Mouse (Mus musculus) neural tube, embryonic 11.5 days (tissue): Measurements from ENCODE around the gene Kcnk15. TPM values are rescaled to one million over a fixed set of nuclear protein-coding genes. Genes with fewer than 3 reads are reported as not detected.

Source experiments
- ATAC-seq: fragments of 200-750 bp; cut with Nextera tagmentation; 2 replicates; pipeline ENCODE4 v1.8.0; 2017; ENCODE audit warnings: moderate number of reproducible peaks, mild to moderate bottlenecking, moderate TSS enrichment, moderate library complexity; ENCODE audit not compliant: insufficient read depth, low FRiP score, low TSS enrichment
- DNase-seq: peaks from one replicate; pipeline ENCODE4 v3.0.0-alpha.2; 2015; ENCODE audit warnings: low spot score
- H3K27ac ChIP-seq: fragments of 300-500 bp; sonication (generic); 2 replicates; pipeline ENCODE4 v1.5.1; 2014; ENCODE audit warnings: low read depth, mild to moderate bottlenecking, low read length
- H3K27me3 ChIP-seq: fragments of 300-500 bp; sonication (generic); 2 replicates; pipeline ENCODE4 v1.6.1; 2014; ENCODE audit warnings: mild to moderate bottlenecking, low read length, mixed read lengths; ENCODE audit not compliant: control insufficient read depth, insufficient read depth
- H3K36me3 ChIP-seq: fragments of 300-500 bp; sonication (generic); 2 replicates; pipeline ENCODE4 v1.6.1; 2014; ENCODE audit warnings: mild to moderate bottlenecking, low read length, moderate library complexity, mixed read lengths; ENCODE audit not compliant: control insufficient read depth, insufficient read depth
- H3K4me1 ChIP-seq: fragments of 300-500 bp; sonication (generic); 2 replicates; pipeline ENCODE4 v1.6.1; 2014; ENCODE audit warnings: low read length, mixed read lengths; ENCODE audit not compliant: control insufficient read depth, insufficient read depth
- H3K4me2 ChIP-seq: fragments of 300-500 bp; sonication (generic); 2 replicates; pipeline ENCODE4 v1.6.1; 2014; ENCODE audit warnings: low read depth, mild to moderate bottlenecking, moderate library complexity
- H3K4me3 ChIP-seq: fragments of 300-500 bp; sonication (generic); 2 replicates; pipeline ENCODE4 v1.5.1; 2014; ENCODE audit warnings: low read depth, low read length
- H3K9ac ChIP-seq: fragments of 300-500 bp; sonication (generic); 2 replicates; pipeline ENCODE4 v1.6.1; 2014; ENCODE audit warnings: mild to moderate bottlenecking, low read length
- H3K9me3 ChIP-seq: fragments of 300-500 bp; sonication (generic); 2 replicates; pipeline ENCODE4 v1.6.1; 2016; ENCODE audit warnings: low read length; ENCODE audit not compliant: control insufficient read depth
- WGBS: fragments of 180-500 bp; shearing (Covaris S2); extraction: QIAGEN DNeasy Blood & Tissue Kit; methylation state at CpG from one replicate; pipeline ENCODE4 v1.1.7; 2014; 5-methylcytosine and 5-hydroxymethylcytosine counted together
- polyA plus RNA-seq: library from polyadenylated mRNA; unstranded; fragments of >200 nt; fragmentation: Nextera tagmentation; extraction: Ambion mirVana; gene quantifications from 2 replicates; pipeline ENCODE4 v1.2.1, GENCODE M21; 2014

Gene Kcnk15
- polyA plus RNA-seq, 1 experiment from 2014 or later = not detected

DNA sequence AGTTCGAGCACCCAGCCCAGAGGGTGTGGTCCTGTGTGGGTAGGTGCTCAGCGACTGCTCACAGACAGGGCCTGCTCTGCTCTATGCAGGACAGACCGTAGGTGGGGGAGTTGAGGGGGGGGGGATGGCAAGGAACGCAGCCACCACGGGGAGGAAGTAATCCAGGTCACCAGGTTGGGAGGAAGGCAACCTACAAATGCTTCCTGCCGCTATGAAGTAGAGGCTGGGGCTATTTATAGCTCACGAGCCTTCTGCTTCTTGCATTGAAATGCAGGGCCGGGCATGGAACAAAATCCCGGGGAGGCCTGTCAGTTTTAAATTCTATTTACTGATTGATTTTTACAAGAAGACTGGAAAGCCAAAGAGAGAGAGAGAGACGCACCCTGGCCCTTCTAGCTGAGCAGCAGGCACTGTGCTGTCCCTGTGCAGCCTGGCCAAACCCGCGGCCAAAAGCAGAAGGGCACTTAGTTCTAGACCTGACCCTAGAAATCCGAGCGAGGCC lies 46.5 kb downstream of the Kcnk15 start:
- Histone ChIP-seq H3K4me3 (no peak overlapping the region), H3K9me3 (no peaks in the 10 kb centered on the region), H3K9ac (no peak overlapping the region), H3K4me2 (no peak overlapping the region), H3K36me3 (no peaks in the 10 kb centered on the region), H3K27ac (no peak overlapping the region), H3K4me1 (no peaks in the 10 kb centered on the region), H3K27me3 (no peaks in the 10 kb centered on the region)
- ATAC-seq = no peak
- WGBS = 56% methylated on average over 14 of the region's 14 CpGs
- no peak for DNase-seq

GRCm38 (mm10) chr2:163901043-163901442 lies 47.6 kb downstream of the Kcnk15 start:
- no peak overlapping the region for H3K4me2 ChIP-seq
- H3K4me1 ChIP-seq = no peaks in the 10 kb centered on the region
- H3K27ac ChIP-seq = no peak overlapping the region
- no peak for ATAC-seq
- 94% methylated on average over 7 of the region's 7 CpGs for WGBS
- H3K27me3 ChIP-seq = no peaks in the 10 kb centered on the region
- no peak for DNase-seq
- H3K4me3 ChIP-seq = no peak overlapping the region
- no peaks in the 10 kb centered on the region for H3K9me3 ChIP-seq
- H3K9ac ChIP-seq = no peak overlapping the region
- no peaks in the 10 kb centered on the region for H3K36me3 ChIP-seq

GRCm38 (mm10) chr2:163902448-163902847 lies 49.0 kb downstream of the Kcnk15 start:
- 83% methylated on average over 4 of the region's 4 CpGs for WGBS
- ATAC-seq = no peak
- H3K9me3 ChIP-seq = no peaks in the 10 kb centered on the region

DNA sequence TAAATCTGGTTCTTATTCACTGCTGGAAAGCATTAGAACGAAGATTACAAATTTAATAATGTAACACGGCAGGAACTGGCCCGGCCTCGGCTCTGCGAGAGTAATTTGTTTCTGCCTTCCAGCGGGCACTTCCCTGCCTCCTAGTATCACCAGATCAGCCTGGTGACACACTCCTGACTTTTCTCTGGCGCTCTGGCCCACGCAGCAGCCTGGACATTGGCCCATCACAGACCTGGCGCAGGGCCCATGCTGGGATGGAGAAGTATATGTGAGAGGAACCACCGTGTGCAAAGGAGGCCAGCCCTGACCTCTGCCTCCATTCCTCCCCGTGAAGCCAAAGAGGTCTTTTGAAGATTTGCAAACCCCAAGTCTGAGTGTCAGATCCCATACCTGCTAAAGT lies 50.0 kb downstream of the Kcnk15 start:
- no peaks in the 10 kb centered on the region for H3K9me3 ChIP-seq
- DNase-seq (no peak), ATAC-seq (no peak)
- no peak overlapping the region for H3K27ac ChIP-seq
- no peaks in the 10 kb centered on the region for H3K4me1 ChIP-seq
- H3K4me3 ChIP-seq = no peak overlapping the region
- no peak overlapping the region for H3K9ac ChIP-seq
- no peaks in the 10 kb centered on the region for H3K36me3 ChIP-seq
- H3K27me3 ChIP-seq = no peaks in the 10 kb centered on the region
- no peak overlapping the region for H3K4me2 ChIP-seq
- 78% methylated on average over 11 of the region's 11 CpGs for WGBS

More at GRCm38 (mm10) chr2:163902448-163902847, 49.0 kb downstream of the Kcnk15 start:
- DNase-seq = no peak
- Histone ChIP-seq H3K9ac (no peak overlapping the region), H3K27ac (no peak overlapping the region), H3K36me3 (no peaks in the 10 kb centered on the region), H3K27me3 (no peaks in the 10 kb centered on the region), H3K4me1 (no peaks in the 10 kb centered on the region), H3K4me3 (no peak overlapping the region), H3K4me2 (no peak overlapping the region)

DNA sequence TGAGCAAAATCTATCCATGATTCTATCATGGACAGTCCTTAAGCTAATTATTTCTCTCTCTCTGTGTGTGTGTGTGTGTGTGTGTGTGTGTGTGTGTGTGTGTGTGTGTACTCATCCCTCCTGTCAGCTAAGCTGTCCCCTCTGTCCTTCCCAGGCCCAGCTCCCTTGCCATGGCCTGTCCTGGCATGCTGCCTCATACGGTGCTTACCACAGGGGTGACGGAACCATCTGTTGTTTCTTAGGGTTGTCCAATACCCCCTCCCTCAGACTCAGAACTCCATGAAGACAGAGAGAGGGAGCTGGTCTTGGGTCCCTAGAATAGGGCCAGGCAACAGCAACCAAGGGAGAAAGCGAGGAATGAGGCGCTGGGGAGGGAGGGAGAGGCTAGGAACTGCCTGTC lies 50.9 kb downstream of the Kcnk15 start:
- WGBS = 73% methylated on average over 4 of the region's 4 CpGs
- Histone ChIP-seq H3K4me1 (no peaks in the 10 kb centered on the region), H3K4me2 (no peak overlapping the region)

DNA sequence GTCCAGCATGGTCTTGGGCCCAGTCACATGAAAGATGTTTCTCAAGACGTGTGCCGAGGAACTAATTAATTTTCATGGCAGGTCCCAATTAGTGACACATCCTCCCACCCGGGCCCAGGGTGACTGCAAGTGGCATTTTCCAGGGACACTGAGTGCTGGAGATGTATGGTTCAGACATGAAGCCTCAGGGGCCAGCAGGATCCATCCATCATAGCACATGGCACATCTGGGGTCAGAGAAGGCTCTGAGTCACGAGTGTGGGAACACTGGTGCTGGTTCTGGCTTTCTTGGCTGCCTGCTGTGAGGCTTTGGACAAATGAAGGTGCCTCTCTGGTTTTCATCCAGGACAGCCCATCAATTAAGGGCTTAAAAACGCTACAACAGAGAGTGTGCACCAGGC lies 53.7 kb downstream of the Kcnk15 start:
- H3K9me3 ChIP-seq = no peaks in the 10 kb centered on the region
- no peaks in the 10 kb centered on the region for H3K4me1 ChIP-seq
- no peaks in the 10 kb centered on the region for H3K36me3 ChIP-seq
- ATAC-seq (no peak), DNase-seq (no peak)
- H3K27ac ChIP-seq = no peak overlapping the region
- no peak overlapping the region for H3K4me3 ChIP-seq
- WGBS = 65% methylated on average over 5 of the region's 5 CpGs
- no peaks in the 10 kb centered on the region for H3K27me3 ChIP-seq
- H3K9ac ChIP-seq = no peak overlapping the region
- no peak overlapping the region for H3K4me2 ChIP-seq

More for the DNA sequence above, 50.9 kb downstream of the Kcnk15 start:
- Histone ChIP-seq H3K9ac (no peak overlapping the region), H3K27ac (no peak overlapping the region), H3K27me3 (no peaks in the 10 kb centered on the region), H3K9me3 (no peaks in the 10 kb centered on the region), H3K36me3 (no peaks in the 10 kb centered on the region), H3K4me3 (no peak overlapping the region)
- ATAC-seq (no peak), DNase-seq (no peak)

Other genes starting within 250 kb of the Kcnk15 start
- gene Serinc3, start 208.5 kb upstream of the Kcnk15 start, polyA plus RNA-seq = 33.3 and 34.4 TPM in 2 replicates
- gene Pkig, start 195.3 kb upstream of the Kcnk15 start, polyA plus RNA-seq = 130 and 134 TPM in 2 replicates
- gene Ada, start 103.4 kb upstream of the Kcnk15 start, polyA plus RNA-seq = 5.1 and 8.6 TPM in 2 replicates
- 0.27 and 0.44 TPM in 2 replicates for gene Ccn5, start 32.8 kb upstream of the Kcnk15 start, polyA plus RNA-seq
- gene Rims4, start 65.0 kb downstream of the Kcnk15 start, polyA plus RNA-seq = 0.73 and 0.78 TPM in 2 replicates
- gene Ywhab, start 141.3 kb downstream of the Kcnk15 start, polyA plus RNA-seq = 335 and 356 TPM in 2 replicates
- gene Pabpc1l, start 171.8 kb downstream of the Kcnk15 start, polyA plus RNA-seq = 1.5 and 1.6 TPM in 2 replicates
- gene Stk4, start 216.7 kb downstream of the Kcnk15 start, polyA plus RNA-seq = 34.5 and 34.8 TPM in 2 replicates
- 50.5 and 51.2 TPM in 2 replicates for gene Tomm34, start 217.5 kb downstream of the Kcnk15 start, polyA plus RNA-seq